Mouse (Mus musculus): ENCODE results near the gene Sla2. TPM values are rescaled to one million over a fixed set of nuclear protein-coding genes. Genes with fewer than 3 reads are reported as not detected.

Gene Sla2
- polyA plus RNA-seq (2014; fragmentation: Illumina TruSeq; extraction: RNeasy Lipid Tissue Mini Kit (QIAGEN cat#74804); ENCODE audit: low read depth, low replicate concordance) = 0.19 TPM

DNA sequence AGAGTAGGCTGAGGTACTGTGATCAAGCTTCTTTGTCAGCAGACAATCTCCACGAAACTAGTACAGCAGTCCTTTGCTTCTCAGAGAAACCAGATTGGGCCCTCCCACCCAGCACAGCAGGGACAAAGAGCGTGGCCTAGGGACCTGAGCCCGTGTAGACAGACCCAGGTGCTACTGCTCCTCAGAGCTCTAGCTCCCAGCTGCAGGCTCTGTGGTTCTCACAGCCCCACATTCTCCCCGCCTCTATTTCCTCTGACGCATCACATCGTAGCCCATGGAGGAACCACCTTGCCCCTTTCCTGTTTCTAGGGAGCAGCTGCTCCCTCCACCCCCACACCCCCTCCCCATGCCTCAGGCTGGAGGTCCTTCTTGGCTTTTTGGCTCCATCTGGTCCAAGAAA, at the start of gene Sla2:
Gene Sla2 (minus strand): TSS at position 176 of the 400 bp plus-strand sequence.

DNA sequence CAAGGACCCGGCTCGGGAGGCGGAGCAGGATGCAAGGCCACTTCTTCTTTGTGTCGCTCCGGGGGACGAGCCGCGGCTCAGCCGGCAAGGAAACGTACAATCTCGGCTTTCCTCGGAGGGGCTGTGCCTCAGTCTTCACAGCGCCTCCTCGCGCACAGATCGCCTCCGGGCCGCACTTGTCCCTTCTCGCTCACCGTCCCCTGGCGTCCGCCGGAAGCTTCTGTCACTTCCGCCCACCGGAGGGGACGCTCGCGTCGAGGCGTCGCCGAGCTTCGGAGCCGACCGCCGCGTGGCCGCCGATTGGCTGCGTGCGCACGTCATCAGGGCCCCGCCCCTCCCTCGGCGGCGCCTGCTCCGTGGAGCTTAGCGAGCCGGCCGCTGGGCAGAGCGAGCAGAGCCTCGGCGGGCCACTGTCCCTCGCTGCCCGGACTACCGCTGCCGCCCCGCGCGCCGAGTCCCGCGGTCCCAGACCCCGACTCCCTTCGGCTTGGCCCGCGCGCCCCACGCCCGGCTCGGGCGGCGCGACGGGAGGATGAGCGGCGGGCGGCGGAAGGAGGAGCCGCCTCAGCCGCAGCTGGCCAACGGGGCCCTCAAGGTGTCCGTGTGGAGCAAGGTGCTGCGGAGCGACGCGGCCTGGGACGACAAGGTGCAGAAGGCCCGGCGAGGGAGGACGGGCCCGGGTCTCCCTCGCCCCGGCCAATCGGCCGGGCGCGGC, 24.1 kb downstream of the Sla2 start, which contains the start of gene Rab5if:
Gene Rab5if (plus strand): TSS at position 357 of the 715 bp plus-strand sequence.

DNA sequence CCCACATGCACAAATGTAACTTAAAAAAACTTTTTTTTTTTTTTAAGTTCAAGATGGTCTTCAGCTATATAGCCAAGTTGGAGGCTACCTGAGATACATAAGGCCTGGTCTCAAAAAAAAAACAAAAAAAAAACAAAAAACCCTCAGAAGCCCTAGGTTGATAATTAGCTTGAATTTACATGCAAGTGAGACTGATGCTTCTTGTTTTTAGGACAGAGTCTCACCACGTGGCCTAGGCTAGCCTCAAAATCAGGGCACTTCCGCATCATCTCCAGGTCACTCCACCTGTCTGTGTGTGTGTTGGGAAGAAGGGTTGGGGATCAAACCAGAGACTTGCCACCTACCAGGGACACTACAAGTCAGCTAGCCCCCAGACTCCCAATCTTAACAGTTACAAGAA, 29.2 kb downstream of the Sla2 start, which contains the start of gene 4930518I15Rik:
Gene 4930518I15Rik (minus strand): TSS at position 112 of the 400 bp plus-strand sequence.

DNA sequence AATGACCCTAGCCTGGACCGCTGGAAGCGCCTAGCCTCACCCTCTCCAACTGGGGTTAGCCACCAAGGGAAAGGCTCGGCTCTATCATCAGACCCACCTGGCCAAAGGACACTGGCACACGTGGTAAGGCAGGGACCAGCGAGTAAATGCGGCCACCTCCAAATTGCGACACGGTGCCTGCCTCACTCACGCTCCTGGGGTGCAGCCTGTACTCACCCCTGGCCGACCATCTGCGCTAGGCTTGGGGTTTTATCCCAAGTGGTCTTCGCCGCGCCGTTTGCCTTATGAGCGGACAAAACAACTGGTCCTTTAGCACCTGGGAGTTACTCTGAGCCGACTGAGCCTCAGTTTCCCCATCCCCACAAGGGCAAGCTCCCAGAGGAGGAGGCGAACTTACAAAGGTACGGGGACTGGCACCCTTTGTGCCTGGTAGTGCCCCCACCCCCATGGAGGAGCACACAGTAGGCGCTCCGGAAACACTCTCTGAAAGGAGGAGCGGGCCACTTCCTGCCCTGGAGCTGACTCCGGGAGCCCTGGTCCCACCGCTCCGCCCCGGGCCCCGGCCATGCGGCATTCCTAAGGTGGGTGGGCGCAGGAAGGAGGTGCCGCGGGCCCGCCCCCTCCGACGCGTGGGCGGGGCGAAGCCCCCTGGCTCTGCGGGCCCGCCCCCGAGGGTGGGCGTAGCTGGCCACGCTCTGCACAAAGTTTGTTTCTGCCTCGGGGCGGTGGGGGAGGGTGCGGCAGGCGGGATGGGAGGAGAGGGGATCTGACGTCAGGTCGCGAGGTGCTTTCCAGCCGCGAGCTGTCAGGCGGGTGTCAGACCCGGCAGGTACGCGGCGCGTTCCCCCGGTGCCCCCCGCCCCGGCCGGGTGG, 47.4 kb downstream of the Sla2 start, which contains the start of gene Tgif2:
Gene Tgif2 (plus strand): TSS at position 689 of the 873 bp plus-strand sequence.

Other genes starting within 250 kb of the Sla2 start
- gene Myl9, start 111.8 kb downstream of the Sla2 start, polyA plus RNA-seq (2014; fragmentation: Illumina TruSeq; extraction: RNeasy Lipid Tissue Mini Kit (QIAGEN cat#74804); ENCODE audit: low read depth, low replicate concordance) = 33.3 TPM
- 0.60 TPM for gene Tgif2, start 47.2 kb downstream of the Sla2 start, polyA plus RNA-seq (2014; fragmentation: Illumina TruSeq; extraction: RNeasy Lipid Tissue Mini Kit (QIAGEN cat#74804); ENCODE audit: low read depth, low replicate concordance)
- 4.8 TPM for gene 4930518I15Rik, start 29.2 kb downstream of the Sla2 start, polyA plus RNA-seq (2014; fragmentation: Illumina TruSeq; extraction: RNeasy Lipid Tissue Mini Kit (QIAGEN cat#74804); ENCODE audit: low read depth, low replicate concordance)
- gene Rab5if, start 24.1 kb downstream of the Sla2 start, polyA plus RNA-seq (2014; fragmentation: Illumina TruSeq; extraction: RNeasy Lipid Tissue Mini Kit (QIAGEN cat#74804); ENCODE audit: low read depth, low replicate concordance) = 87.6 TPM
- gene Ndrg3, start 104.9 kb upstream of the Sla2 start, polyA plus RNA-seq (2014; fragmentation: Illumina TruSeq; extraction: RNeasy Lipid Tissue Mini Kit (QIAGEN cat#74804); ENCODE audit: low read depth, low replicate concordance) = 63.5 TPM
- gene Dsn1, start 120.0 kb upstream of the Sla2 start, polyA plus RNA-seq (2014; fragmentation: Illumina TruSeq; extraction: RNeasy Lipid Tissue Mini Kit (QIAGEN cat#74804); ENCODE audit: low read depth, low replicate concordance) = 8.6 TPM
- 0.28 TPM for gene Soga1, start 192.1 kb upstream of the Sla2 start, polyA plus RNA-seq (2014; fragmentation: Illumina TruSeq; extraction: RNeasy Lipid Tissue Mini Kit (QIAGEN cat#74804); ENCODE audit: low read depth, low replicate concordance)
- gene Tldc2, start 199.9 kb upstream of the Sla2 start, polyA plus RNA-seq (2014; fragmentation: Illumina TruSeq; extraction: RNeasy Lipid Tissue Mini Kit (QIAGEN cat#74804); ENCODE audit: low read depth, low replicate concordance) = not detected
- gene Samhd1, start 248.1 kb upstream of the Sla2 start, polyA plus RNA-seq (2014; fragmentation: Illumina TruSeq; extraction: RNeasy Lipid Tissue Mini Kit (QIAGEN cat#74804); ENCODE audit: low read depth, low replicate concordance) = 347 TPM

Data from sigmoid colon, adult 10 weeks (tissue).